Mouse (Mus musculus): ENCODE data around the gene Timp4. TPM values are rescaled to one million over a fixed set of nuclear protein-coding genes. Genes with fewer than 3 reads are reported as not detected.
"Not testable (repeated sequence)": the region's sequence is repeated elsewhere in the genome, so short reads cannot be mapped to it uniquely, and the experiment has no call there.

The Timp4 gene
- total RNA-seq, 2 experiments from 2014 or later = 0.38 TPM; not detected in 1

GRCm38 (mm10) chr6:115260507-115260906, 8.5 kb upstream of the Timp4 start:
- no peak for ATAC-seq (replicated peaks; ENCODE audit: low FRiP score, poor library complexity, severe bottlenecking)

- no peak for ATAC-seq (replicated peaks; ENCODE audit: low FRiP score, poor library complexity, severe bottlenecking)
Measured at GRCm38 (mm10) chr6:115255171-115255570, 3.2 kb upstream of the Timp4 start.

- no peak for ATAC-seq (replicated peaks; ENCODE audit: low FRiP score, poor library complexity, severe bottlenecking)
Measured at GRCm38 (mm10) chr6:115251531-115251985, 447 bp downstream of the Timp4 start.

GRCm38 (mm10) chr6:115245500-115246058, 6.4 kb downstream of the Timp4 start:
- ATAC-seq (replicated peaks; ENCODE audit: low FRiP score, poor library complexity, severe bottlenecking) = no peak

- ATAC-seq (replicated peaks; ENCODE audit: low FRiP score, poor library complexity, severe bottlenecking) = no peak
Measured at GRCm38 (mm10) chr6:115244222-115244621, 7.8 kb downstream of the Timp4 start.

- ATAC-seq (replicated peaks; ENCODE audit: low FRiP score, poor library complexity, severe bottlenecking) = no peak
Measured at GRCm38 (mm10) chr6:115241939-115242338, 10.1 kb downstream of the Timp4 start.

GRCm38 (mm10) chr6:115241131-115241699, 10.8 kb downstream of the Timp4 start:
- no peak for ATAC-seq (replicated peaks; ENCODE audit: low FRiP score, poor library complexity, severe bottlenecking)

- not testable (repeated sequence) for ATAC-seq (replicated peaks; ENCODE audit: low FRiP score, poor library complexity, severe bottlenecking)
Measured at GRCm38 (mm10) chr6:115240431-115240830, 11.6 kb downstream of the Timp4 start.

- no peak for ATAC-seq (replicated peaks; ENCODE audit: low FRiP score, poor library complexity, severe bottlenecking)
Measured at GRCm38 (mm10) chr6:115239335-115239734, 12.7 kb downstream of the Timp4 start.

- ATAC-seq (replicated peaks; ENCODE audit: low FRiP score, poor library complexity, severe bottlenecking) = no peak
Measured at GRCm38 (mm10) chr6:115238031-115239027, 13.7 kb downstream of the Timp4 start.

- ATAC-seq (replicated peaks; ENCODE audit: low FRiP score, poor library complexity, severe bottlenecking) = no peak
Measured at GRCm38 (mm10) chr6:115232562-115232961, 19.4 kb downstream of the Timp4 start.

- no peak for ATAC-seq (replicated peaks; ENCODE audit: low FRiP score, poor library complexity, severe bottlenecking)
Measured at GRCm38 (mm10) chr6:115231836-115232235, 20.2 kb downstream of the Timp4 start.

GRCm38 (mm10) chr6:115230557-115230956, 21.4 kb downstream of the Timp4 start:
- ATAC-seq (replicated peaks; ENCODE audit: low FRiP score, poor library complexity, severe bottlenecking) = no peak

- ATAC-seq (replicated peaks; ENCODE audit: low FRiP score, poor library complexity, severe bottlenecking) = no peak; the same call in 1 of the 2 replicates
Measured at GRCm38 (mm10) chr6:115227529-115227928, 24.5 kb downstream of the Timp4 start.

GRCm38 (mm10) chr6:115227043-115227442, 25.0 kb downstream of the Timp4 start, which contains the start of gene Gm17482:
TSS of gene Gm17482 (plus strand) at chr6:115227343.
- ATAC-seq (replicated peaks; ENCODE audit: low FRiP score, poor library complexity, severe bottlenecking) = no peak

- ATAC-seq (replicated peaks; ENCODE audit: low FRiP score, poor library complexity, severe bottlenecking) = no peak
Measured at GRCm38 (mm10) chr6:115225519-115225918, 26.5 kb downstream of the Timp4 start.

- no peak for ATAC-seq (replicated peaks; ENCODE audit: low FRiP score, poor library complexity, severe bottlenecking)
Measured at GRCm38 (mm10) chr6:115221215-115221641, 30.8 kb downstream of the Timp4 start.

GRCm38 (mm10) chr6:115213129-115213528, 38.9 kb downstream of the Timp4 start:
- ATAC-seq (replicated peaks; ENCODE audit: low FRiP score, poor library complexity, severe bottlenecking) = no peak

GRCm38 (mm10) chr6:115212132-115212903, 39.7 kb downstream of the Timp4 start:
- no peak for ATAC-seq (replicated peaks; ENCODE audit: low FRiP score, poor library complexity, severe bottlenecking)

- no peak for ATAC-seq (replicated peaks; ENCODE audit: low FRiP score, poor library complexity, severe bottlenecking)
Measured at GRCm38 (mm10) chr6:115210820-115211219, 41.2 kb downstream of the Timp4 start.
